Mouse (Mus musculus) frontal cortex, postnatal 36 days (tissue): ENCODE results near the gene Erbb4.
A peak's percentile ranks its signal among the peaks of the same experiment; 100 is the strongest.

ENCODE experiments used
- DNase-seq, 2 experiments: peaks; one replicate each; pipeline ENCODE4 v3.0.0; 2022; ENCODE audit warnings: low spot score in 2 of 2

Gene Erbb4

GRCm38 (mm10) chr1:68106543-68106860 lies 1001.4 kb downstream of the Erbb4 start:
- DNase-seq: peak in 1 of 2 experiments; percentile 26

GRCm38 (mm10) chr1:68105834-68106542 lies 1001.9 kb downstream of the Erbb4 start:
- no peak for DNase-seq

GRCm38 (mm10) chr1:68089623-68090022 lies 1018.2 kb downstream of the Erbb4 start:
- no peak for DNase-seq

GRCm38 (mm10) chr1:68056494-68056893 lies 1051.4 kb downstream of the Erbb4 start:
- no peak for DNase-seq

- DNase-seq: no peak
Measured at GRCm38 (mm10) chr1:68054715-68055114, 1053.1 kb downstream of the Erbb4 start.

GRCm38 (mm10) chr1:68049856-68050255 lies 1058.0 kb downstream of the Erbb4 start:
- no peak for DNase-seq

GRCm38 (mm10) chr1:68047139-68047538 lies 1060.7 kb downstream of the Erbb4 start:
- no peak for DNase-seq

GRCm38 (mm10) chr1:68046551-68046970 lies 1061.3 kb downstream of the Erbb4 start:
- DNase-seq: peak in 1 of 2 experiments; percentile 35

GRCm38 (mm10) chr1:68024086-68024940 lies 1083.5 kb downstream of the Erbb4 start:
- DNase-seq: no peak

- no peak for DNase-seq
Measured at GRCm38 (mm10) chr1:68020020-68020419, 1087.8 kb downstream of the Erbb4 start.

- DNase-seq: no peak
Measured at GRCm38 (mm10) chr1:68019618-68020017, 1088.2 kb downstream of the Erbb4 start.
